Mouse (Mus musculus) hindbrain, embryonic 15.5 days (tissue): Measurements from ENCODE around the gene Paqr7. TPM values are rescaled to one million over a fixed set of nuclear protein-coding genes. Genes with fewer than 3 reads are reported as not detected.

ENCODE experiments used
- ATAC-seq: fragments of 200-750 bp; cut with Nextera tagmentation; 2 replicates; pipeline ENCODE4 v1.8.0; 2017; ENCODE audit warnings: low read depth, moderate number of reproducible peaks, moderate TSS enrichment; ENCODE audit not compliant: low FRiP score
- H3K27ac ChIP-seq: fragments of 300-500 bp; sonication (generic); replicated peaks from 2 replicates; pipeline ENCODE4 v1.5.1; 2015; ENCODE audit warnings: mild to moderate bottlenecking, inconsistent platforms
- H3K27me3 ChIP-seq: fragments of 300-500 bp; sonication (generic); 2 replicates; pipeline ENCODE4 v1.6.1; 2015; ENCODE audit warnings: control low read depth, inconsistent platforms
- H3K36me3 ChIP-seq: fragments of 300-500 bp; sonication (generic); 2 replicates; pipeline ENCODE4 v1.6.1; 2015; ENCODE audit warnings: control low read depth, inconsistent platforms
- H3K4me1 ChIP-seq: fragments of 300-500 bp; sonication (generic); replicated peaks from 2 replicates; pipeline ENCODE4 v1.6.1; 2015; ENCODE audit warnings: control low read depth, inconsistent platforms
- H3K4me2 ChIP-seq: fragments of 300-500 bp; sonication (generic); 2 replicates; pipeline ENCODE4 v1.6.1; 2015; ENCODE audit warnings: moderate library complexity, mild to moderate bottlenecking, inconsistent platforms
- H3K4me3 ChIP-seq: fragments of 300-500 bp; sonication (generic); 2 replicates; pipeline ENCODE4 v1.5.1; 2015; ENCODE audit warnings: mild to moderate bottlenecking, inconsistent platforms
- H3K9ac ChIP-seq: fragments of 300-500 bp; sonication (generic); 2 replicates; pipeline ENCODE4 v1.6.1; 2015; ENCODE audit warnings: inconsistent platforms
- H3K9me3 ChIP-seq: fragments of 300-500 bp; sonication (generic); 2 replicates; pipeline ENCODE4 v1.6.1; 2016; ENCODE audit warnings: control low read depth, inconsistent platforms
- WGBS: fragments of 180-500 bp; shearing (Covaris S2); methylation state at CpG from one replicate; pipeline ENCODE4 v1.1.7; 2015; 5-methylcytosine and 5-hydroxymethylcytosine counted together
- microRNA-seq: library from miRNA; unstranded; fragments of <30 nt; microRNA quantifications from one replicate; pipeline ENCODE4, GENCODE M21; 2016
- polyA plus RNA-seq: library from polyadenylated mRNA; unstranded; fragments of >200 nt; fragmentation: Nextera tagmentation; extraction: Ambion mirVana; gene quantifications from 2 replicates; pipeline ENCODE4 v1.2.1, GENCODE M21; 2015

Paqr7 gene
- polyA plus RNA-seq, 1 experiment from 2014 or later = 35.2 TPM

DNA sequence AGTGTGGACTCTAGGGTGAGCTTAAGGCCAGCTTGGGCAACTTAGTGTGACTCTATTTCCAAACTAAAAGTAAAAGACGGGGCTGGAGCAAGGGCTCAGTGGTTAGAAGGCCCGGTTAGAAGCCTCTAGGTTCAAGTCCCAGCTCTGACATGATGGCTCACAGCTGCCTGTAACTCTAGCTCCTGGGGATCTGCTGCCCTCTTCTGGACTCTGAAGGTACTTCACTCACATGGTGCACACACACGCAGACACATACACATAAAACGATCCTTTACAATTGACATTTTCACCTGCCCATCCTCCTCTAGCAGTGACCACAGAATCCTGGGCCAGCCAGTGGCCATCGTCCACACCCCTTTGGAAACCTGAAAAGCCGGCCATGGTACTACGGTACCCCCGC is 53.4 kb downstream of the Paqr7 start:
- 97% methylated on average over 8 of the region's 8 CpGs for WGBS
- no peak for ATAC-seq

DNA sequence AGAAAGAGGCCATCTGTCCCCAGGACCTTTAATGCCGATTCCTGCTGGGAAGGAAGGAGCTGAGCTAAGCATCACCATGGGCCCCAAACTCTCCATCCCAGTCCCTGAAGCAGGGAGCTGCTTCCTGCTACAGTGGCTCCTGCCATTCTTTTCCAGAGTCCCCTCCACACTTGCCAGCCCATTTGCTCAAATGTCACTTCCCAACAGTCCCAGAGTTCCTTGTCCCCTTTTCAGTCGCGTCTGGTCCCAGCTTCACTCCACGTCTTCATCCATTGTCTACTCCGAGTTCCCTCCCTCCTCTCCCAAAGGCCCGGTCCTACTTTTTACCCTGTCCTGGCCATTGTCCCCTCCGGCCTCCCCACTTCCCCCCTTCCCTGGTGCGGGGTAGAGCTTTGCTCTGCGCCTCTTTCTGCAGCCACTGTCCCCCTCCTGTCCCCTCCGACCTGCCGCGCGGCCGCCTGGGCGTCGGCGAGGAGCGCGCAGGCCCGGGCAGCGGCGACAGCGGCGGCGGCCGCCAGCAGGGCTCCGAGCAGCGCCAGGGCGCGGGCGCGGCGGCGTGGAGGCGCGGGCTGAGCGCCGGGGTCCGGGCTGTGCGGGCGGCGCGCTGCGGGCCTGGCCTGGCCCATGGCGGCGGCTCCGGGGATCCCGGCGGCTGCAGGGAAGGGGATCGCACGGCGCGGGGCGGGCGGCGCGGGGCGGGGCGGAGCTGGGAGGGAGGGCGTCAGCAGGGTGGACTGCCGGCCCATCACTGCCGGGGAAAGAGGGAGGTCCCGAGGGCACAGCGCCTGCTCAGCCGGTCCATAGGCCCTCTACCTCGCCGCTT is 55.2 kb downstream of the Paqr7 start, which contains the start of gene Selenon:
Selenon (minus strand) TSS at position 673 of the 823 bp plus-strand sequence.
- Histone ChIP-seq H3K4me2 (peak within 1 kb of the TSS; percentile 71), H3K27ac (peak within 1 kb of the TSS; percentile 88), H3K4me3 (peak within 1 kb of the TSS; percentile 76), H3K27me3 (no peaks in the 10 kb centered on the region), H3K36me3 (peaks cover 24% of the 10 kb centered on the region), H3K4me1 (peaks cover 35% of the 10 kb centered on the region), H3K9me3 (no peaks in the 10 kb centered on the region), H3K9ac (peak within 1 kb of the TSS; percentile 94)
- ATAC-seq = peak; percentile 84
- WGBS = under 1% methylated on average over 41 of the region's 67 CpGs

More for the DNA sequence above, 53.4 kb downstream of the Paqr7 start:
- Histone ChIP-seq H3K27me3 (no peaks in the 10 kb centered on the region), H3K36me3 (peaks cover 28% of the 10 kb centered on the region), H3K4me1 (peaks cover 35% of the 10 kb centered on the region), H3K27ac (no peak overlapping the region), H3K9me3 (no peaks in the 10 kb centered on the region), H3K4me3 (no peak overlapping the region), H3K4me2 (no peak overlapping the region), H3K9ac (no peak overlapping the region)

DNA sequence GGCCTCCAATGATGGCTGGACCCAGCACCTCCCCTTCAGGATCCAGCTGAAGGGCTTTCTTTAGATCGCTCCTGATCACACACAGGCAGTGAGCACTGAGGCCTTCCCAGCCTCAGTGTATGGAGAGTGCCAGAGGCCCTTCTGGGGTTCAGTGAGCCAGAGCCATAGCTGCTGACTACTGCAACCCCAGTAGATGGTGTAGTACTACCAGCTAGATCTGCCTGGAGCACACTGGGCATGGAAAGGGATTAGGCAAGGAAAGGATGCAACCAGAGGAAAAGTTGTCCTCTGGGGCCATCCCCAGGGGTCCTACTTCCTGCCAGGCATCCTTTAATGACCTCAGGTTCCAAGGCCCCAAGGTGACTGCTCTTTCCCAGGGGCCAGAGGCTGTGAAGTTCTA is 57.1 kb downstream of the Paqr7 start:
- H3K36me3 ChIP-seq = peaks cover 13% of the 10 kb centered on the region
- peaks cover 35% of the 10 kb centered on the region for H3K4me1 ChIP-seq
- H3K27ac ChIP-seq = no peak overlapping the region
- no peaks in the 10 kb centered on the region for H3K27me3 ChIP-seq
- no peak overlapping the region for H3K4me2 ChIP-seq
- H3K9me3 ChIP-seq = no peaks in the 10 kb centered on the region
- H3K4me3 ChIP-seq = no peak overlapping the region
- WGBS = 93% methylated on average over 1 of the region's 1 CpGs
- H3K9ac ChIP-seq = no peak overlapping the region
- ATAC-seq = no peak

DNA sequence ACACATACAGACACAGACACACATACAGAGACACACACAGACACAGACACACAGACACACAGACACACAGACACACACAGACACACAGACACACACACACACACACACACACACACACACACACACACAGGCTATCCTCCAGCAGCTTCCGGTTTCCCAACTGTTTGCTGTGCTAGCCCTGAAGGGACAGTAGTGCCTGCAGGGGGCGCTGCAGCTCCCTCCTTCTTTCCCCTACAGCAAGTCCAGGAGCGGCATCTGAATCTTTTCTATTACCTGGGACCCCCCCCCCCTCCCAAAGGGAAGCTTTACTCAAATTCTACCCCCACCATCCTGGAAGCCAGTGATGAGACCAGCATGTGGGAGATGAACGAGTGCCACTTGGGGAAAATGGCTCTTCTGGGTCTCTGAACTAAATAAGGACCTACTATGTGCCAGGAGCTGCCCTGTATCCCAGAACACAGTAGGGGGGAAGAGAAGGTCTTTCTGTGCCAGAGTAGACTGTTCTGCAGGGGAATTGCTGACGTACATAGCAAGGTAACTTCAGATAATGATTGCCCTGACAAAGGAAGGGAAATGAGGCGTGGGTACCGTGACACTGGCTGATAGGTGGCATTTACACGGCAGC is 59.6 kb downstream of the Paqr7 start:
- H3K27ac ChIP-seq = no peak overlapping the region
- H3K9me3 ChIP-seq = no peaks in the 10 kb centered on the region
- H3K27me3 ChIP-seq = no peaks in the 10 kb centered on the region
- 55% methylated on average over 8 of the region's 8 CpGs for WGBS
- no peak overlapping the region for H3K4me2 ChIP-seq
- H3K36me3 ChIP-seq = no peaks in the 10 kb centered on the region
- H3K4me1 ChIP-seq = peaks cover 26% of the 10 kb centered on the region
- no peak overlapping the region for H3K9ac ChIP-seq
- no peak overlapping the region for H3K4me3 ChIP-seq
- no peak for ATAC-seq

DNA sequence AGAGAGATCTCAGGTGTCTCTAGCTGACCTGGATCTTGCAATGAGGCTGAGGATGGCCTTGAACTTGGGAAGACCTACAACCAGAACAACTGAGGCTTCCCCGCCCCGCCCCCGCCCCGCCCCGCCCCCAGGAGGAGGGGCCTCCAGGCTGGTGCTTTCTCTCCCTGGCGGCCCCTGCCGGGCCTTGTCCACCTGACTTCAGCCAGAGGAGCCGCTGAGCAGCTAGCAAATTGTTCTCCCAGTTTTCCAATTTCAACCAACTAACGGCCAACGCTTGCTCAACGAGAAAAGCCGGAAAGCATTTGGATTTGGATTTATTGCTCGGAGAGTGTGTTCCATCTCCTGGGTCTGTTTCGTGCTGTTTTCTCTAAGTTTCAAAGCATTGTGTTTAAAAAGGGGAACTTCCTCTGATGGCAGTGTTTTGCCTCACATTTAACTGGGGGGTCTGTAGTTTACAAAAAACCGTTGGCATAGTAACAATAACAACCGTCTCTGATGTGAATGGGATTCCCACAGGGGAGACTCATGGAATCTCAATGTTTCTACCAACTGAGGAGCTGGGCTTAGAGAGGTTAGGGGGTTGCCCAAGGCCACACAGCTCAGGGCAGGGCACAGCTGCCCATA is 61.2 kb downstream of the Paqr7 start:
- Histone ChIP-seq H3K27me3 (no peaks in the 10 kb centered on the region), H3K4me2 (0 out of 2 replicates have a peak overlapping the region, but pooled peaks have one; percentile 4), H3K27ac (peak overlapping the region; percentile 53), H3K9me3 (no peaks in the 10 kb centered on the region), H3K4me1 (peaks cover 16% of the 10 kb centered on the region), H3K4me3 (no peak overlapping the region), H3K36me3 (no peaks in the 10 kb centered on the region), H3K9ac (no peak overlapping the region)
- no peak for ATAC-seq
- WGBS = 5% methylated on average over 16 of the region's 16 CpGs

DNA sequence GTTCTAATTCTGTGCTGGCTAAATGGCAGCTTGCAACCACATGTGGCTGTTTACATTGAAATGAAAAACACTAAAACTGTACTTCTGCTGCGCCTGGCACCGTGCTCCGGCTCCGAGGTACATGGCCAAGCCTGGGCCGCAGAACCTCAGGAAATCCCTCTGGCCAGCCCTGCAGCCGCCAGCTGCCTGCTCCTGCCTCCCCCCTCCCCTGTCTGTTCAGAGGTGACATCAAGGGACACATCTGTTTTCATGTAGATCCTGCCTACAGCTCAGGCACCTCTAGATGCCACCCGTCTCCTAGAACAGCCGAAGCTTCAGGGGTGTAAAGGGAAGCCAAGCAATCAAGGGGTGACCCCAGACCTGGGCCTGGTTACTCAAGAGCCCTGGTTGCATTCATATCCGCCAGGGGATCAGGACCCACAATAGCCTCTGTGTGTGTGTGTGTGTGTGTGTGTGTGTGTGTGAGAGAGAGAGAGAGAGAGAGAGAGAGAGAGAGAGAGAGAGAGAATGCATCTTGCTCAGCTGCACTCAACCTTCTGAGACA is 62.1 kb downstream of the Paqr7 start:
- WGBS = 51% methylated on average over 9 of the region's 9 CpGs
- H3K27me3 ChIP-seq = no peaks in the 10 kb centered on the region
- H3K4me2 ChIP-seq = no peak overlapping the region
- no peaks in the 10 kb centered on the region for H3K9me3 ChIP-seq
- H3K27ac ChIP-seq = no peak overlapping the region
- peaks cover 16% of the 10 kb centered on the region for H3K4me1 ChIP-seq
- H3K4me3 ChIP-seq = no peak overlapping the region
- ATAC-seq = no peak
- H3K9ac ChIP-seq = no peak overlapping the region
- no peaks in the 10 kb centered on the region for H3K36me3 ChIP-seq

DNA sequence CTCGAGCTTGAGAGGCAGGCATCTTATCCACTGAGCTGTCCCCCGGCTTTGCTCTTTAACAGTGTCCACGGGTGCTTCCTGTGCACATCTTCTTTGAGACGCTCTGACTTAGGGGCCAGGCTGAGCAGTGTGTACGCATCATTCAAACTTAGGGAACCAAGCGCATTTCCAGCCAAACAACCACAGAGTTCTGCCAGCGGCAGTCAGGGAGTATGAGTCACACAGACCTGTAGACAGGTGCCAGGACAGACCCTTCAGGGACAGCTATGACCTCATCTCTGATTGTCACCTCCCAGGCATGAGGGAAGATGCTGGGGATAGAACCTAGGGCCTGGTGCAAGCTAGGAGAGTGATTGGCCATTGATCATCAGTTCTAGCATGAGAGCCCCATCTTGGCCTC is 62.7 kb downstream of the Paqr7 start:
- no peaks in the 10 kb centered on the region for H3K36me3 ChIP-seq
- ATAC-seq = no peak
- WGBS = 88% methylated on average over 7 of the region's 7 CpGs
- H3K4me3 ChIP-seq = no peak overlapping the region
- H3K9me3 ChIP-seq = no peaks in the 10 kb centered on the region
- no peak overlapping the region for H3K27ac ChIP-seq
- no peak overlapping the region for H3K9ac ChIP-seq
- H3K4me1 ChIP-seq = peaks cover 16% of the 10 kb centered on the region
- H3K27me3 ChIP-seq = no peaks in the 10 kb centered on the region
- no peak overlapping the region for H3K4me2 ChIP-seq

Small RNA genes lying within 50 kb of the gene (microRNA-seq; reads per million reads assigned to microRNA genes)
- 0.87 reads per million for gene Gm23634

Other genes with a start within 250 kb of the Paqr7 start
- 0.52 and 0.83 TPM in 2 replicates for gene Gm30191, start 249.8 kb upstream of the Paqr7 start, polyA plus RNA-seq
- gene Grrp1, start 242.6 kb upstream of the Paqr7 start, polyA plus RNA-seq = 16.8 and 18.9 TPM in 2 replicates
- 35.7 and 36.6 TPM in 2 replicates for gene Pdik1l, start 208.8 kb upstream of the Paqr7 start, polyA plus RNA-seq
- 0.41 and 0.56 TPM in 2 replicates for gene Trim63, start 181.6 kb upstream of the Paqr7 start, polyA plus RNA-seq
- 0.16 and 0.33 TPM in 2 replicates for gene Slc30a2, start 153.5 kb upstream of the Paqr7 start, polyA plus RNA-seq
- gene Extl1, start 112.8 kb upstream of the Paqr7 start, polyA plus RNA-seq = 0.45 and 0.51 TPM in 2 replicates
- 7.6 and 8.1 TPM in 2 replicates for gene Pafah2, start 100.4 kb upstream of the Paqr7 start, polyA plus RNA-seq
- gene Stmn1, start 28.4 kb upstream of the Paqr7 start, polyA plus RNA-seq = 5,846 and 6,036 TPM in 2 replicates
- 2.0 and 2.9 TPM in 2 replicates for gene Aunip, start 14.3 kb downstream of the Paqr7 start, polyA plus RNA-seq
- 168 and 179 TPM in 2 replicates for gene Mtfr1l, start 38.7 kb downstream of the Paqr7 start, polyA plus RNA-seq
- gene Selenon, start 55.5 kb downstream of the Paqr7 start, polyA plus RNA-seq = 31.2 and 32.0 TPM in 2 replicates
- 5.8 and 6.1 TPM in 2 replicates for gene Man1c1, start 207.6 kb downstream of the Paqr7 start, polyA plus RNA-seq